Mouse (Mus musculus): ENCODE measurements at regions not wholly inside any gene's neighbourhood (a gene's known extent, or its start where the extent isn't known, plus 50 kb on each side); places are given as distances from the start of the nearest gene placed in this dataset.
A peak's percentile ranks its signal among the peaks of the same experiment; 100 is the strongest.
"Not testable (repeated sequence)": the region's sequence is repeated elsewhere in the genome, so short reads cannot be mapped to it uniquely, and the experiment has no call there.

GRCm38 (mm10) chr15:90291848-90292247 is 67.7 kb downstream of the Alg10b start:
- DNase-seq: no peak

DNA sequence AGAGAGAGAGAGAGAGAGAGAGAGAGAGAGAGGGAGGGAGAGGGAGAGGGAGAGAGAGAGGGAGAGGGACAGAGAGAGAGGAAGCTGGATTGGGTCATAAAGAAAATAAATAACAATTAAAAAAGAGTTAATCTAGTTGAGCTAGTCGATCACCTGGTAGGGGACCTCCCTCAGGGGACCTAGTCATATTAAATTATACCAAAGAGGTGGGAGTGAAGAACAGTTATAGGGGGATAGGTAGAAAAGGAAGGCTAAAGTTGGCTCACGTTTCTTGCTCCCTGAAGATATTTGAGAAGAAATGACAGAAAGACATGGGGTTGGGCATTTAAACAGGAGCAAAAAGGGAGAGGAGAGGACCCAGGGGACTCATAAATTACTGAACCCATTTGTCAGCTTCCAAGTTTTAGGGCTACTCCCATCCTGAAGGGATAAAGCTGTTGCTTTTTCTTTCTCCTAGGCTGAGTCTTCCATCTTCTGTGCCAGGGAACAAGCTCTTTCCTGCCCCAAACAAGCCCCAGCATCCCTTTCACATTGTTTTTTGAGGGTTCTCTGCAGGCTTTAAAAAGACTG is 70.3 kb downstream of the Alg10b start:
- DNase-seq: no peak

DNA sequence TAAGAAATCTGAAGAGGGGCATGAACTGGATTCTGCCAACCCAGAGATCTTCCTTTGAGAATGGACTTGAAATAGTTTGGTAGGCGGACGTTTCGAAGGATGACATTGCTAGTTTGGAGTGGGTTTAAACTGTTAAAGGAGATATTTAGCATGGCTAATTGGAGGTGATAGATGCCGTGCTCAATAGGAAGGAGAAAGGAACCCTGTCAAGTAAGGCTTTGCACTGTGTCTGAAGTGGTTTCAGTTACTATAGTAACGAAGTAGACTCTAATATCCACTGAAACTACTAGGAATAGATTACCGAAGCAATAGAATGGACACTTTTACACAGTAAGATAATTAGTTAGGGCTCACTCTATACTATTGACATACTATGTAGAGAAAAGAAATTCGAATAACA is 74.5 kb downstream of the Alg10b start:
- no peak for DNase-seq

DNA sequence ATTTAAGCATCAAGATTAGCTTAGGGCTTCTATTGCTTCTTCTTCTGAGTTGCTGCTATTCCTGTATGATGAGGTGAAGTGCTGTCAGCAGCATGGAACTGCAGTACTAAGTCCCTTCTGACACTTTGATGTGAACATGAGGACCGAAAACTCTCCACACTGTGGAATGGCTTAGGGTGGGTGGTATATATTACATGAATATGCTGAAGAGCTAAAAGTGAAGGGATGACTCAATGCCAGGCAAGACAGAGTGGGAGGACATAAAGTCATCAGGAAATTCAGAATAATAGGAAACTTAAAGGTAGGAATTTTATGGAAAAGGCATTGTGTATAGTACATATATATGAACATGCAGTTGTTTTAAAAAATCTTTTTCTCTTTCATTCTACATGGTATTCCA is 79.3 kb downstream of the Alg10b start:
- no peak for DNase-seq

DNA sequence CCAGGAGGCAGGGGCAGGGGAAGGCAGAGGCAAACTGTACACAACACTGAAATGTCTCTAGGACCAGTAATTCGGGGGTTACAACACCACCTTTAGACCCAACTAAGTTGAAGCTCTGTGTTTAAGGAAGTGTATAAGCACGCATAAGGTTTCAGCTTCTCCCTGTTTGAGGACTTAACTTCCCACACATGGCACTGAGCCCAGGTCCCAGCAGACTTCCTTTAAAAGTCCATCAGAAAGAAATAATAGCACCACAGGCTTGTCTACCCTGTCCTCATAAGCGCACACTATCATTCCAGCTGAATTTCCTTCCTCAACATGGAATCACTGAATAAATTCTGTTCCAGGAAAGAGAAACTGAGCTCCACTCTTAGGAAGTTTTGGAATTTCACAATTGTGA is 80.9 kb downstream of the Alg10b start:
- DNase-seq: peak in 1 of 2 experiments; percentile 3

GRCm38 (mm10) chr15:90306866-90307265 is 82.8 kb downstream of the Alg10b start:
- DNase-seq: no peak

DNA sequence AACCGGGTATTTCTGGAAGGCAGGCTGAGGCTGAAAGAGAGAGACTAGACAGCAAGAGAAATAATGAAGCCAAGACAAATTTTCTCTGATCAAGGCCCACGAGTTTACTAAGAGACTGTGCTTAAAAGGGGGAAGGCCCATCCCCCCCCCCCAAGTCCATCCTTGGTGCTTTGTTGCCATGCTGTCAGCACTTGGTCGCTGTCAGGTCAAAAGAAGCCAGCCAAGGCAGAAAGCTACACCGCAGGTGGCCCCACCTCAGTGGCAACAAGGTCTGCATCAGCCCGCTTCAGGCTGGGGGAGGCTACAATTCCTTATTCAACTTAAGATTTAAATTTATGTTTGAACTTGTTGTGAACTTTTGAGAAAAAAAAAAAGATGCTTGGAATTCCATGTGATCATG is 84.3 kb downstream of the Alg10b start:
- not testable (repeated sequence) for DNase-seq

- no peak for DNase-seq
These were observed 84.8 kb downstream of the Alg10b start for GRCm38 (mm10) chr15:90308869-90309268.

DNA sequence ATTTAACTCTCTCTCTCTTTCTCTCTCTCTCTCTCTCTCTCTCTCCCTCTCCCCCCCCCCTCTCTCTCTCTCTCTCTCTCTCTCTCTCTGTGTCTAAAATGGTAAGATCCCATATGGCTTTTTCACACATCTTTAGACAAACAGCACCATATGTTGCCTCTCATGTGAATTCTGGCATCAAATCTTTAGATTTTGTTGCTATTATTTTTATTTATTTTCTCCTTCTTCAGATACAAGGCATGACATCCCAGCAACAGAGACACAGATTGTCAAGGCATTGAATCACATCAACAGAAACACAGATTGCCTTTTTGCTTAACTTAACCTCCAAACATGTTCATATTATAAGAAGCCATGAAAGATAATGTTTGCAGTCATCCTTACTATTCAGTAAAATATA is 85.6 kb downstream of the Alg10b start:
- no peak for DNase-seq

- DNase-seq: no peak
These were observed 97.7 kb downstream of the Alg10b start for GRCm38 (mm10) chr15:90321774-90322173.

- DNase-seq: no peak
These were observed 109.2 kb downstream of the Alg10b start for GRCm38 (mm10) chr15:90333275-90333674.

DNA sequence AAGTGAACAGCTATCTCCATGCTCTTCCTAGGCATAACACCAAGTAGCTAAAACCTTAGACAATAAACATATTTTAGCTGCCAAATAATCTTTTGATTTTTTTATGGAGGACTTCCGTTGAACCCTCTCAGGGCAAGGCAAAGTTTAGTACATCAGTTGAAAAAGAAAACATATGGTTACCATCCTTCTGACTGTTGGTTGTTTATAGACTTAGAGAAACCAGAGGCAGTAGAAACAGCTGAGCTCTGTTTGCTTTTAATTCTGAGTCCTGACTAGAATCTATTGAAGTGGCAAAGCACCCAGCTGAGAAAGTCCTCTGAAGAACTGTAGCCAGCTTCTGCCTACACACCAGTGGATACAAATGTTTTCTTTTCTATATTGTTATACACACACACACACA is 109.7 kb downstream of the Alg10b start:
- no peak for DNase-seq

GRCm38 (mm10) chr15:90334406-90334805 is 110.3 kb downstream of the Alg10b start:
- DNase-seq: no peak

DNA sequence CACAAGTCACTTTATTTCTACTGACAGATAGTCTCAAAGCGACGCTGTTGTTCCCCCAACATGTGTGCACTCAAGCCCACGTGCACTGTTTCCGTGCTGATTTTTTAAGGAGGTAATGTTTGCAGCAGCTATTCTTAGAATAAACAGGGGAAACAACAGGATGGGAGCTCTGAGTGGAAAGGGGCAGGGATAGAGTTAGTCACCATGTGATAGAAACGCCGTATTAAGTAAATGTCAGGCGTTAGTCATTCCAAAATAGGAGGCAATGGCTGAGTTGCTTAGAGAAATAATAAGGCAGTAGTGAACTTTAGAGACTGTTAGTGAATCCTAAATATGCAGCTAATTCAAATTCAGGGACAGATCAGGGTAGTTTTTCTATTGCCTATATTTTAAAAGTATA is 111.4 kb downstream of the Alg10b start:
- DNase-seq: no peak

DNA sequence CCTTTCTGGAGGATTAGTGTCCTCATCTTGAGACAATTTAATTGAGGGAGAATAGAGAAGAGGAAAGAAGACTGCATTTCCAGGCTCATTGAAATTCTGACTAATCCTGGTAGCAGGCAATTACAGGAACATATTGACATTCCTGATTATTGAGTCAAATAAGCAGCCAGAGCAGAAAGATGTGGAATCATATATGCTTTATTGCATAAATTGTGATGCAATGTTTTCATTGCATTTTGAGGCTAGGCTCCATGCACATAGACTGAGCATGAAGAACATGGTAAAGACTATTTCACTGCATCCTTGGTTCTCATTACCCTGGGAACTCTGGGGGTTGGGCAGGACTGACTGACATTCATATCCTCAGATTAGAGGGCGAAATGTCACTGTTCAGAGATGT is 116.0 kb downstream of the Alg10b start:
- no peak for DNase-seq

GRCm38 (mm10) chr15:90341261-90341660 is 117.2 kb downstream of the Alg10b start:
- DNase-seq: no peak

- peak in 1 of 2 experiments; percentile 72 for DNase-seq
These were observed 119.7 kb downstream of the Alg10b start for GRCm38 (mm10) chr15:90343771-90344170.

DNA sequence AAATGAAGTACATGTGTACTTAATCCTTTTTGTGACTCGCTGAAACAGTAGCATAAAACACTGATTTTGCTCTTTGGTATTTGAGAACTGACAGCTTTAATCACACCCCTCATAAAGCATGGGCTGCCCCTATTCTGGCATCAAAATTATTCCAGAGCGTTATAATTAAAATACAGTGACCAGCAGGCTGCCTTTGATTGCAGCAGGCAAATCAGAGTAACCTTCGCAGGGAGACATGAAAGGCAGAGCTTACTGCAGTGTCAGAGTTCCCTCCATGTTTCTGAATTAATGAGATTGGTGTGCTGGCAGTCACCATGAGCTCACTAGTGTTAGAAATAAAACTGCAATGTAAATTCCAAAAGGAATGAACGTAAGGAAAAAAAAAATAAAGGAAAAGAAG is 120.8 kb downstream of the Alg10b start:
- no peak for DNase-seq

DNA sequence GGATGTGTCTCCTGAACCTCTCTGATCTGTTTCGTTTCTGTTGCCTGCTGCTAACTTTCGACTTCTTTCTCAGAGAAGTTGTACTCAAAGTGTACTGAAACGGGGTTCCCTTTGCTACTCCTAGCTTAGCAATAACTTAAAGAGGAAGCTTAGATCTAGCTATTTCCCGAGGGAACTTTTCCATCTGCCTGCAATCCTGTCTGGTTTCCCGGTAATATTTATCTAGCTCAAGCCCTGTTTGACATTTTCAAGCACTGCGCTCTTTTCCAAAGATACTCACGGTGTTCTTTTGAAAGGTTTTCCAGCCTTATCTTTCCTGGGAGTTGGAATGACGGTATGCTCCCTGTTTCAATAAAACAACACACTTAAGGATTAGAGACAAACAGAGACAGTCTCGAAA is 122.1 kb downstream of the Alg10b start:
- no peak for DNase-seq

DNA sequence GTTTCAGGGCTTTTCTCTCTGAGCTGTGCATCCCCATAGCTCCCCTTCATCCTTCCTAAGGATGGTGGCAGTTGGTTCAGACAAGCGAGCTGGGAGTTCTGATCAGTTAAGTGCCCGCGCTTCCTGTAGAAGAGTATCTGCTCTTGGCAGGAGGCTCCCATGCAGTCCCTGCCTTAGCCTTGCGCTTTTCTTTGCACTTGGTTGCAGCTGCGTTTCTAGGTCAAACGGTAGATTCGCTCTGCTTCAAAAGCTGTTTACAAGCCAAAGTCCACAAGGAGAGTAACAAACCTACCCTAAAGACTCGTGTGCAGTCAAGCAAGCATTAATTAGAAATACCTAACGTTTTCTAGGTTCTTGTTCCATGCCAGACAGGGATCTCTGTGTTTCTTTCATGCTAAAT is 122.6 kb downstream of the Alg10b start:
- DNase-seq: peak; percentile 63 to 79

DNA sequence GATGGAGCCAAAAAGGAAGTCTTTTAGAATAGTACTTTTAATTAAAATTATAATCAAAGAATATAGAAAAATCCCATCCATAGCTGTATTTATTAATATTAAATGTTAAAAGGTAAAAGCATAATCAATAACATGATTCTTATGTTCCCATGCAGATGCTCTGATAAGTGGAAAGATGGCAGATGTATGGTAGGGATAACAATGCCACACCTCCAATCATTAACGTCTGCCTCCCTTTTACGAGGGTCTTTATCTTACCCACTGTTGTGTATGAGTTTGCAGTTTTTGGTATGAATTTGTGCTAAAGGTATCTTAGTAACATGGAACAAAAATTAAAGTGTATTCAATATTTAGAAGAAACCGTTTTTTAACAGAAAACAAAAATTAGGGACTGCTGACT is 127.8 kb downstream of the Alg10b start:
- no peak for DNase-seq

GRCm38 (mm10) chr15:90365656-90366055 is 141.5 kb downstream of the Alg10b start:
- no peak for DNase-seq

GRCm38 (mm10) chr15:90377959-90378358 is 153.8 kb downstream of the Alg10b start:
- no peak for DNase-seq

DNA sequence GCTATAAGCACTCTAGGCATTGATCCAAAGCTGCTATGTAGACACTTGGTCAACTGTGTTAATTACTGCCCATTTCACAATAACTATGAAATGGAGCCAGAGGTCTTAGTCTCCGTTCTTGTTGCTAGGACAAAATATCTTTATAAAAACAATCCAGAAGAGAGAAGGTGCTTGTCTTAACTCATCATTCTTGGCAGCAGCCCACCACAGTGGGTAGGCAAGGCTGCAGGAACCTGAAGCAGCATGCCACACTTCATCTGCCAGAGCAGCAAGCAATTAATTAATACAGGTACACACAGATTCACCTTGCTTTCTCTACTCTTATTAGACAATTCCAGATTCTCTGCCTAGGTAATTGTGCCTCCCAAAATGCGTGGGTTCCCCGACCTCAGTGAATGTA is 172.8 kb downstream of the Alg10b start:
- no peak for DNase-seq

- no peak for DNase-seq
These were observed 173.7 kb downstream of the Alg10b start for GRCm38 (mm10) chr15:90397691-90398377.
